Comparison of ENCODE assay signal across 8 mouse cellular contexts in the genomic region with DNA sequence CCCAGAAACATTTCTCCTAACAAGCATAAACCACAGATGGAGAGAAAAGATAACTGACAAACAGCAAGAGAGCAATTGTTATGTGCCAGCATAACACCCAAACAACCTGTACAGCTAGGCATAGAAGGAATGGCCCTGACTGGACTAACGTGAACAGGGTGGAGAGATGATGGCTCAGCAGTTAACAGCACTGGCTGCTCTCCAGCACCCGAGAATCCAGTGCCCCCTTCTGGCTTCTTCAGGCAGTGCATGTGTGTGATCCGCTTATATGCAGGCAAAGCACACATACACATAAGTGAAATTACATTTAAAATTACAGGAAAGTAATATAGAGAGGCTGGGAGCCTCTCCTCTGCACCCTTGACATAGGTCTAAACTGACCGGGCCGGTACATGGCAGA. TPM values are rescaled to one million over a fixed set of nuclear protein-coding genes. Genes with fewer than 3 reads are reported as not detected.
DNase-seq lines count a peak whose midpoint lies in the region; ATAC-seq and TF ChIP-seq lines count a peak whose summit lies in the region.

No protein-coding gene starts in this region.

- H3K27ac ChIP-seq in midbrain, embryonic 10.5 days (replicated peaks) = no peak overlapping the region
- no peak overlapping the region for H3K27ac ChIP-seq in midbrain, embryonic 16.5 days (ENCODE audit: low read length)
- no peak overlapping the region for H3K27ac ChIP-seq in intestine, embryonic 15.5 days
- no peak overlapping the region for H3K27ac ChIP-seq in stomach, postnatal 0 days (replicated peaks)

- H3K27me3 ChIP-seq in midbrain, embryonic 10.5 days (ENCODE audit: low read depth, poor library complexity, severe bottlenecking) = no peaks in the 10 kb centered on the region
- no peaks in the 10 kb centered on the region for H3K27me3 ChIP-seq in midbrain, embryonic 16.5 days (ENCODE audit: control insufficient read depth, insufficient read depth, low read depth, low read length)
- no peaks in the 10 kb centered on the region for H3K27me3 ChIP-seq in intestine, embryonic 15.5 days (replicated peaks)
- no peaks in the 10 kb centered on the region for H3K27me3 ChIP-seq in stomach, postnatal 0 days (ENCODE audit: control insufficient read depth, insufficient read depth, low read length)

- H3K4me2 ChIP-seq in midbrain, embryonic 16.5 days (ENCODE audit: low read length) = no peak overlapping the region
- H3K4me2 ChIP-seq in intestine, embryonic 15.5 days (replicated peaks) = no peak overlapping the region
- no peak overlapping the region for H3K4me2 ChIP-seq in stomach, postnatal 0 days (replicated peaks; ENCODE audit: low read depth)

- peak; percentile 24 for DNase-seq in cerebellum, adult 9-10 months
- DNase-seq in midbrain, embryonic 10.5 days (ENCODE audit: low spot score) = peak; percentile 56
- peak; percentile 33 for DNase-seq in adrenal gland, postnatal 25 days
- DNase-seq in lung, adult 2 months = peak; percentile 49
- DNase-seq in stomach, postnatal 0 days (ENCODE audit: low spot score) = peak; percentile 74

- no peaks in the 10 kb centered on the region for H3K36me3 ChIP-seq in midbrain, embryonic 10.5 days
- H3K36me3 ChIP-seq in midbrain, embryonic 16.5 days (ENCODE audit: control insufficient read depth, insufficient read depth, low read length) = no peaks in the 10 kb centered on the region
- H3K36me3 ChIP-seq in intestine, embryonic 15.5 days = no peaks in the 10 kb centered on the region
- 0 out of 2 replicates have a peak, but pooled peaks cover 6% of the 10 kb centered on the region for H3K36me3 ChIP-seq in stomach, postnatal 0 days (ENCODE audit: control insufficient read depth, insufficient read depth, low read length)

- TF ChIP-seq CTCF in lung, adult 2 months (IDR thresholded peaks at IDR 0.05; ENCODE audit: insufficient read depth, low read length) = peak; percentile 66
- TF ChIP-seq CTCF in stomach, postnatal 0 days (IDR thresholded peaks at IDR 0.05; ENCODE audit: low read depth) = peak; percentile 75

- H3K9ac ChIP-seq in midbrain, embryonic 16.5 days (ENCODE audit: low read depth, low read length) = no peak overlapping the region
- no peak overlapping the region for H3K9ac ChIP-seq in intestine, embryonic 15.5 days
- H3K9ac ChIP-seq in stomach, postnatal 0 days (ENCODE audit: low read length) = no peak overlapping the region

- no peak for TF ChIP-seq EP300 in stomach, postnatal 0 days (optimal IDR thresholded peaks at IDR 0.05)

- no peaks in the 10 kb centered on the region for H3K4me1 ChIP-seq in midbrain, embryonic 10.5 days
- no peaks in the 10 kb centered on the region for H3K4me1 ChIP-seq in midbrain, embryonic 16.5 days (ENCODE audit: control insufficient read depth, insufficient read depth, low read length)
- no peaks in the 10 kb centered on the region for H3K4me1 ChIP-seq in intestine, embryonic 15.5 days (replicated peaks)
- H3K4me1 ChIP-seq in lung, adult 2 months (ENCODE audit: control insufficient read depth, insufficient read depth, low read length) = no peaks in the 10 kb centered on the region
- H3K4me1 ChIP-seq in stomach, postnatal 0 days (replicated peaks; ENCODE audit: control insufficient read depth, insufficient read depth) = no peaks in the 10 kb centered on the region

- H3K4me3 ChIP-seq in midbrain, embryonic 10.5 days = no peak overlapping the region
- H3K4me3 ChIP-seq in midbrain, embryonic 16.5 days (ENCODE audit: low read depth, low read length) = no peak overlapping the region
- H3K4me3 ChIP-seq in intestine, embryonic 15.5 days (replicated peaks) = no peak overlapping the region
- no peak overlapping the region for H3K4me3 ChIP-seq in lung, adult 2 months (replicated peaks; ENCODE audit: extremely low read depth, low read depth, low read length)
- no peak overlapping the region for H3K4me3 ChIP-seq in stomach, postnatal 0 days (ENCODE audit: low read depth, low read length)

- WGBS in midbrain, embryonic 10.5 days = 54% methylated on average over 5 of the region's 5 CpGs
- WGBS in midbrain, embryonic 16.5 days = 49% methylated on average over 5 of the region's 5 CpGs
- 52% methylated on average over 5 of the region's 5 CpGs for WGBS in intestine, embryonic 15.5 days
- 48% methylated on average over 5 of the region's 5 CpGs for WGBS in lung, adult 2 months
- WGBS in stomach, postnatal 0 days = 56% methylated on average over 5 of the region's 5 CpGs

- H3K9me3 ChIP-seq in midbrain, embryonic 10.5 days (replicated peaks) = no peaks in the 10 kb centered on the region
- no peaks in the 10 kb centered on the region for H3K9me3 ChIP-seq in midbrain, embryonic 16.5 days (replicated peaks; ENCODE audit: control insufficient read depth, low read length, poor library complexity, severe bottlenecking)
- no peaks in the 10 kb centered on the region for H3K9me3 ChIP-seq in intestine, embryonic 15.5 days
- H3K9me3 ChIP-seq in stomach, postnatal 0 days (ENCODE audit: control insufficient read depth, low read length) = no peaks in the 10 kb centered on the region

- no peak for ATAC-seq in cerebellum, adult (ENCODE audit: insufficient number of reproducible peaks, low FRiP score, low TSS enrichment)
- no peak for ATAC-seq in midbrain, embryonic 16.5 days
- peak; percentile 63; the same call in 1 of the 2 replicates for ATAC-seq in intestine, embryonic 15.5 days
- ATAC-seq in stomach, postnatal 0 days (ENCODE audit: low FRiP score, low TSS enrichment) = peak; percentile 67; the same call in 1 of the 2 replicates

- no peak for TF ChIP-seq POLR2A in lung, adult 2 months (IDR thresholded peaks at IDR 0.05; ENCODE audit: borderline replicate concordance, extremely low read depth, low read depth, low read length)

RNA-seq across cellular contexts. Expression of gene Acad11, which starts 16.2 kb away (rescaled TPM):
- 7.8 and 8.1 TPM in 2 replicates for polyA plus RNA-seq in midbrain, embryonic 10.5 days (2016; fragmentation: Nextera tagmentation; extraction: Ambion mirVana)
- polyA plus RNA-seq in midbrain, embryonic 16.5 days (2015; fragmentation: Nextera tagmentation; extraction: Ambion mirVana) = 6.3 and 8.2 TPM in 2 replicates
- 66.5 and 74.1 TPM in 2 replicates for total RNA-seq in adrenal gland, postnatal 25 days (2021)
- polyA plus RNA-seq in intestine, embryonic 15.5 days (2015; fragmentation: Nextera tagmentation; extraction: Ambion mirVana) = 21.8 and 24.7 TPM in 2 replicates
- 19.0 and 24.3 TPM in 2 replicates for polyA plus RNA-seq in lung, adult 2 months (2012; rRNA removed)
- 24.2 and 24.4 TPM in 2 replicates for polyA plus RNA-seq in stomach, postnatal 0 days (2015; fragmentation: Nextera tagmentation; extraction: Ambion mirVana)

RNA-seq across cellular contexts. Expression of gene Uba5, which starts 16.4 kb away (rescaled TPM):
- polyA plus RNA-seq in midbrain, embryonic 10.5 days (2016; fragmentation: Nextera tagmentation; extraction: Ambion mirVana) = 46.2 and 48.3 TPM in 2 replicates
- 68.8 and 69.8 TPM in 2 replicates for polyA plus RNA-seq in midbrain, embryonic 16.5 days (2015; fragmentation: Nextera tagmentation; extraction: Ambion mirVana)
- 42.2 and 45.8 TPM in 2 replicates for total RNA-seq in adrenal gland, postnatal 25 days (2021)
- polyA plus RNA-seq in intestine, embryonic 15.5 days (2015; fragmentation: Nextera tagmentation; extraction: Ambion mirVana) = 46.7 and 49.6 TPM in 2 replicates
- polyA plus RNA-seq in lung, adult 2 months (2012; rRNA removed) = 13.5 and 19.2 TPM in 2 replicates
- 39.3 and 42.4 TPM in 2 replicates for polyA plus RNA-seq in stomach, postnatal 0 days (2015; fragmentation: Nextera tagmentation; extraction: Ambion mirVana)

RNA-seq across cellular contexts. Expression of gene Gm28305, which starts 38.9 kb away (rescaled TPM):
- not detected in 2 replicates for polyA plus RNA-seq in midbrain, embryonic 10.5 days (2016; fragmentation: Nextera tagmentation; extraction: Ambion mirVana)
- polyA plus RNA-seq in midbrain, embryonic 16.5 days (2015; fragmentation: Nextera tagmentation; extraction: Ambion mirVana) = not detected in 2 replicates
- total RNA-seq in adrenal gland, postnatal 25 days (2021) = not detected in 2 replicates
- not detected in 2 replicates for polyA plus RNA-seq in intestine, embryonic 15.5 days (2015; fragmentation: Nextera tagmentation; extraction: Ambion mirVana)
- not detected in 2 replicates for polyA plus RNA-seq in lung, adult 2 months (2012; rRNA removed)
- not detected in 2 replicates for polyA plus RNA-seq in stomach, postnatal 0 days (2015; fragmentation: Nextera tagmentation; extraction: Ambion mirVana)

RNA-seq across cellular contexts. Expression of gene Ackr4, which starts 47.4 kb away (rescaled TPM):
- polyA plus RNA-seq in midbrain, embryonic 10.5 days (2016; fragmentation: Nextera tagmentation; extraction: Ambion mirVana) = 0.30 and 0.59 TPM in 2 replicates
- polyA plus RNA-seq in midbrain, embryonic 16.5 days (2015; fragmentation: Nextera tagmentation; extraction: Ambion mirVana) = 0.78 and 1.1 TPM in 2 replicates
- 0.18 TPM in 1 of 2 replicates, not detected in the other for total RNA-seq in adrenal gland, postnatal 25 days (2021)
- 4.3 TPM in 2 replicates for polyA plus RNA-seq in intestine, embryonic 15.5 days (2015; fragmentation: Nextera tagmentation; extraction: Ambion mirVana)
- polyA plus RNA-seq in lung, adult 2 months (2012; rRNA removed) = 8.2 and 15.3 TPM in 2 replicates
- polyA plus RNA-seq in stomach, postnatal 0 days (2015; fragmentation: Nextera tagmentation; extraction: Ambion mirVana) = 3.1 and 3.6 TPM in 2 replicates

Comparison
In these comparisons a context has a peak if more than half of its experiments do, and no peak if none do; other contexts are left out.
1. DNase-seq: peak in every context shown above with its lines; median percentile 74 in stomach, postnatal 0 days; 56 in midbrain, embryonic 10.5 days; 49 in lung, adult 2 months; 33 in adrenal gland, postnatal 25 days; 24 in cerebellum, adult 9-10 months.
2. ATAC-seq: peak in intestine, embryonic 15.5 days (single experiment) and stomach, postnatal 0 days (single experiment); none in cerebellum, adult (single experiment) and midbrain, embryonic 16.5 days (single experiment).